Mouse (Mus musculus): Measurements from ENCODE around the gene Kcna7. TPM values are rescaled to one million over a fixed set of nuclear protein-coding genes. Genes with fewer than 3 reads are reported as not detected.

Gene Kcna7
- polyA plus RNA-seq, 1 experiment from 2014 or later: not detected

- Histone ChIP-seq H3K9ac (replicated peaks) (peak overlapping the region; percentile 62), H3K4me2 (replicated peaks) (peak overlapping the region; percentile 88), H3K9me3 (no peaks in the 10 kb centered on the region), H3K27me3 (peaks cover 97% of the 10 kb centered on the region), H3K4me1 (peaks cover 13% of the 10 kb centered on the region), H3K36me3 (no peaks in the 10 kb centered on the region), H3K27ac (replicated peaks) (no peak overlapping the region), H3K4me3 (peak overlapping the region; percentile 58)
- WGBS: under 1% methylated on average over 25 of the region's 27 CpGs
- ATAC-seq (replicated peaks): peak; percentile 9; the same call in 1 of the 2 replicates
These were observed 8.6 kb downstream of the Kcna7 start for GRCm38 (mm10) chr7:45413864-45414739.

DNA sequence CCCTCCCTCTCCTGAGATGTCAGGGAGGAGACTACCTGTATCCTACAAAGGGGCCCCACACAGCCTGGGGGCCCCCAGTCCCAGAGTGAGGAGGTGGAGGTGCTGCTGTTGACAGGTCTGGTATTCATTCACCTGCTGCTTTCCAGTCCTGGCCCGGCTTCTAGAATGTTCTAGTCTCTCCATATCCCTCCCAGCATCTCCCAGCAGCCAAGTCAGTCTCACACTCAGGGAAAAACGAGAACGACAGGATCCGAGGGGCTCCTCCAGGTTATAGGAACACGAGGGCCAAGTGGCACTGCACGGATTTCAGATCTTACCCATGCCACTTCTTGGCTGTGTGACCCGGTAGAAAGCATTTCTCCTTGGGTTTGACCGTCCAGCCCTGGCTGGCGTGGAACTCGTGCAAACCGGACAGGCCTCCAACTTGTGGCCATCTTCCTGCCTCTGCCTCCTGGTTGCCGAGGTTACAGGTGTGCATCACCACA, 9.3 kb downstream of the Kcna7 start:
- peaks cover 94% of the 10 kb centered on the region for H3K27me3 ChIP-seq
- peaks cover 13% of the 10 kb centered on the region for H3K4me1 ChIP-seq
- H3K36me3 ChIP-seq: no peaks in the 10 kb centered on the region
- no peak overlapping the region for H3K4me3 ChIP-seq
- no peak overlapping the region for H3K9ac ChIP-seq (replicated peaks)
- no peaks in the 10 kb centered on the region for H3K9me3 ChIP-seq
- H3K27ac ChIP-seq (replicated peaks): no peak overlapping the region
- 36% methylated on average over 12 of the region's 12 CpGs for WGBS
- no peak for ATAC-seq (replicated peaks)
- no peak overlapping the region for H3K4me2 ChIP-seq (replicated peaks)

DNA sequence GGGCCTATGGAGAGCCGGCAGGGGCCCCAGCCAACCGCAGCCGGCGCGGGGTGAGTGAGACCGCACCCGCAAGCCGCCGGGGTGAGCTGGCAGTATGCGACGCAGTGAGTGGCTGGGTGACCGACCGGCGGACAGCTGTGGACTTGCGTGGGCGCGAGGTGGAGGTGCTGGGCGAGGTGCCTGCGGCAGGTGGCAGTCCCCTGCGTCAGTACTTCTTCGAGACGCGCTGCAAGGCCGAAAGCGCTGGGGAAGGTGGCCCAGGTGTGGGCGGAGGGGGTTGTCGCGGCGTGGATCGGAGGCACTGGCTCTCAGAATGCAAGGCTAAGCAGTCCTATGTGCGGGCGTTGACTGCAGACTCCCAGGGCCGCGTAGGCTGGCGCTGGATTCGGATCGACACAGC, 10.2 kb downstream of the Kcna7 start:
- no peaks in the 10 kb centered on the region for H3K36me3 ChIP-seq
- WGBS: 7% methylated on average over 37 of the region's 37 CpGs
- no peak overlapping the region for H3K4me3 ChIP-seq
- H3K9ac ChIP-seq (replicated peaks): no peak overlapping the region
- peaks cover 13% of the 10 kb centered on the region for H3K4me1 ChIP-seq
- ATAC-seq (replicated peaks): no peak
- no peak overlapping the region for H3K27ac ChIP-seq (replicated peaks)
- peaks cover 93% of the 10 kb centered on the region for H3K27me3 ChIP-seq
- H3K9me3 ChIP-seq: no peaks in the 10 kb centered on the region
- H3K4me2 ChIP-seq (replicated peaks): no peak overlapping the region

- no peak for ATAC-seq (replicated peaks)
- Histone ChIP-seq H3K27ac (replicated peaks) (no peak overlapping the region), H3K4me3 (no peak overlapping the region), H3K9me3 (no peaks in the 10 kb centered on the region), H3K4me2 (replicated peaks) (no peak overlapping the region), H3K36me3 (peaks cover 23% of the 10 kb centered on the region), H3K4me1 (peaks cover 13% of the 10 kb centered on the region), H3K9ac (replicated peaks) (no peak overlapping the region), H3K27me3 (peaks cover 75% of the 10 kb centered on the region)
- WGBS: 10% methylated on average over 13 of the region's 13 CpGs
These were observed 12.6 kb downstream of the Kcna7 start for GRCm38 (mm10) chr7:45417962-45418492.

DNA sequence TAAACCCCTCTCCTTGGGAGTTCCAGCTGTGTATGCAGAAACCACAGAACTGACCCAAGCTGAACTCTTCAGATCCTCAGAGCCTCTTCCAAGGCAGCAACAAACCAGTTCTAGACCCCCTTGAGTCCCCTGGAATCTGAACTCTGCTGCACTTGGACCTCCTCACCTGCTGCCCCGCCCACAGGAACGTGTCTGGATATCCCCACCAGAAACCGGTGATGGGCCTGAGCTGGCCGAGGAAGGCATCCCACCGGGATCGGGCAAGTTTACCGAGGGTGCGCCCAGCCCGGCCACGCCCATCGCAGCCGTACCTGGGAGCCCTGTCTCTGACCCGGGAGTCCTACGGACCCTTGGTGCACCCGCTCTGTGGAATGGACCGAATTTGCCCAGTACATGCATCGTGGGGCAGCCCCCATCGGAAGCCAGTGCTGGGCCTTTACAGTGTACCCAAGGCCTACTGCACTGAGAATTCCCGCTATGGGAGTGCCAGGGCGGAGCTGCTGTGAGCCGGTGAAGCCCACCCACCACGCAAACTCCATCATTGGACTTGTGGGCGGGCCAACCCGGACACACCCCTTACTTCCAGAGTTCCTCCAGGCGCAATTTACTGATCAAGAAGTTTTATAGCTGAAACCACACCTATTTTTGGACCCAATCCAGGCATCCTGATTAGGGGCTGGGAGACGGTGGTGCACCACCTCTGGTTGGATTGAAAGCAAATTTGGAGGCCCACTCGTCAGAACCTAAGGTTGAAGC, 14.6 kb downstream of the Kcna7 start:
- H3K27me3 ChIP-seq: peaks cover 55% of the 10 kb centered on the region
- peaks cover 43% of the 10 kb centered on the region for H3K36me3 ChIP-seq

DNA sequence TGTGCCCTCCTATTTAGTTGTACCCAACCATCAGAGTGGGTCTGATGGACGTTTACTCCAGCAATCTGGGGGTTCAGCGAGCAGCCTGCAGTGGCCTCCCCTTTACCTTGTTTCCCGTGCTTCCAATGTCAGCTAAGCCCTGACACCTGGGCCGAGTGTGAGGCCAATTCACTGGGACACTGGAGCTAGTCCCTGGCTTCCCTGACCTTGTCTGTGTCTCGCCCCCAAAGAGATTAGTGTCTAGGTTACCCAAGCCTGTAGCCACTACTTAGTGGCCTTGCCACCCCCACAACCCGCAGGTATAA, 15.1 kb downstream of the Kcna7 start, which contains the start of gene Lhb:
Gene Lhb (plus strand): TSS at position 206 of the 305 bp plus-strand sequence.
- no peaks in the 10 kb centered on the region for H3K4me1 ChIP-seq
- peaks cover 47% of the 10 kb centered on the region for H3K36me3 ChIP-seq
- no peaks in the 10 kb centered on the region for H3K9me3 ChIP-seq
- no peak within 1 kb of the TSS for H3K4me2 ChIP-seq (replicated peaks)
- no peak within 1 kb of the TSS for H3K9ac ChIP-seq (replicated peaks)
- ATAC-seq (replicated peaks): no peak
- no peak within 1 kb of the TSS for H3K27ac ChIP-seq (replicated peaks)
- H3K27me3 ChIP-seq: peaks cover 49% of the 10 kb centered on the region
- H3K4me3 ChIP-seq: no peak within 1 kb of the TSS
- 63% methylated on average over 6 of the region's 6 CpGs for WGBS

More for the DNA sequence above, 14.6 kb downstream of the Kcna7 start:
- Histone ChIP-seq H3K4me1 (no peaks in the 10 kb centered on the region), H3K9ac (replicated peaks) (no peak overlapping the region), H3K4me2 (replicated peaks) (no peak overlapping the region), H3K27ac (replicated peaks) (no peak overlapping the region), H3K4me3 (no peak overlapping the region), H3K9me3 (no peaks in the 10 kb centered on the region)
- ATAC-seq (replicated peaks): no peak
- WGBS: 16% methylated on average over 27 of the region's 27 CpGs

DNA sequence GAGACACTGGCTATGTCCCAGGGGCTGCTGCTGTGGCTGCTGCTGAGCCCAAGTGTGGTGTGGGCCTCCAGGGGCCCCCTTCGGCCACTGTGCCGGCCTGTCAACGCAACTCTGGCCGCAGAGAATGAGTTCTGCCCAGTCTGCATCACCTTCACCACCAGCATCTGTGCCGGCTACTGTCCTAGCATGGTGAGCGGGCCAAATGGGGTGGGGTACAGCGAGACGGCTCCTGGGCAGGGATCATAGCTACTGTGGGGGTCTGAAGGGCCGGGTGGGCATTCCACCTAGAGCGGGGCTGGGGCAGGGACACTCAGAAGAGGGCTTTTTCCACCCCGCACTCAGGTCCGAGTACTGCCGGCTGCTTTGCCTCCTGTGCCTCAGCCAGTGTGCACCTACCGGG, 15.7 kb downstream of the Kcna7 start:
- peaks cover 43% of the 10 kb centered on the region for H3K27me3 ChIP-seq
- no peak overlapping the region for H3K4me3 ChIP-seq
- H3K4me1 ChIP-seq: no peaks in the 10 kb centered on the region
- no peak for ATAC-seq (replicated peaks)
- H3K4me2 ChIP-seq (replicated peaks): no peak overlapping the region
- H3K27ac ChIP-seq (replicated peaks): no peak overlapping the region
- H3K9me3 ChIP-seq: no peaks in the 10 kb centered on the region
- H3K9ac ChIP-seq (replicated peaks): no peak overlapping the region
- H3K36me3 ChIP-seq: peaks cover 47% of the 10 kb centered on the region
- 89% methylated on average over 14 of the region's 14 CpGs for WGBS

- H3K36me3 ChIP-seq: peaks cover 67% of the 10 kb centered on the region
- H3K9me3 ChIP-seq: no peaks in the 10 kb centered on the region
- 95% methylated on average over 8 of the region's 8 CpGs for WGBS
- no peak for ATAC-seq (replicated peaks)
- no peak overlapping the region for H3K9ac ChIP-seq (replicated peaks)
- no peaks in the 10 kb centered on the region for H3K4me1 ChIP-seq
- no peak overlapping the region for H3K27ac ChIP-seq (replicated peaks)
- H3K27me3 ChIP-seq: no peaks in the 10 kb centered on the region
- no peak overlapping the region for H3K4me3 ChIP-seq
- no peak overlapping the region for H3K4me2 ChIP-seq (replicated peaks)
These were observed 21.1 kb downstream of the Kcna7 start for GRCm38 (mm10) chr7:45426556-45426955.

DNA sequence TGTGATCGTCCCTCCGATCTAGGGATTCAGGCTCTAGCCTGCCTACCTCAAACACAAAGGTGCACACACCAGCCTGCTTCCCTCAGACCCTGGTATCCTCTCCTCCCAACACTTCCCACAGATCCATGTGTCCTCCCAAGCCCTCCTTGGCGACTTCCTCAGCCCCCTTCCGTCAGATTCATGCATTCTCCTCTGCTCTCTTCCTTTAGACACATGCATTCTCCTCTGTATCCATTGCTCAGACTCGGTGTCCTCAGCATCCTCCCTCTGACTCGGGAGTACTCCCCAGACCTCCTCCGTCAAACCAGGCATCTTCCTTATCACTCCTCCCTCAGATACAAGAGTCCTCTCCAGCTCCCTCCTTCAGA, 28.4 kb downstream of the Kcna7 start:
- no peaks in the 10 kb centered on the region for H3K9me3 ChIP-seq
- peak overlapping the region; percentile 90 for H3K27ac ChIP-seq (replicated peaks)
- peak overlapping the region; percentile 60 for H3K4me3 ChIP-seq
- ATAC-seq (replicated peaks): 0 out of 2 replicates have a peak, but pooled peaks have one; percentile 4
- peak overlapping the region; percentile 71 for H3K9ac ChIP-seq (replicated peaks)
- H3K4me2 ChIP-seq (replicated peaks): peak overlapping the region; percentile 88
- H3K27me3 ChIP-seq: no peaks in the 10 kb centered on the region
- H3K4me1 ChIP-seq: peaks cover 39% of the 10 kb centered on the region
- peaks cover 15% of the 10 kb centered on the region for H3K36me3 ChIP-seq
- WGBS: 3% methylated on average over 7 of the region's 7 CpGs

GRCm38 (mm10) chr7:45434203-45435015, 29.0 kb downstream of the Kcna7 start, which contains the start of gene Gys1:
Gene Gys1 (plus strand): TSS chr7:45434844.
- H3K9ac ChIP-seq (replicated peaks): peak within 1 kb of the TSS; percentile 74
- no peaks in the 10 kb centered on the region for H3K9me3 ChIP-seq
- peaks cover 9% of the 10 kb centered on the region; the same call in 1 of the 2 replicates for H3K36me3 ChIP-seq
- peak within 1 kb of the TSS; percentile 88 for H3K4me2 ChIP-seq (replicated peaks)
- peak within 1 kb of the TSS; percentile 60 for H3K4me3 ChIP-seq
- H3K27ac ChIP-seq (replicated peaks): peak within 1 kb of the TSS; percentile 90
- H3K27me3 ChIP-seq: no peaks in the 10 kb centered on the region
- peak; percentile 97 for ATAC-seq (replicated peaks)
- WGBS: under 1% methylated on average over 45 of the region's 45 CpGs
- peaks cover 39% of the 10 kb centered on the region for H3K4me1 ChIP-seq

DNA sequence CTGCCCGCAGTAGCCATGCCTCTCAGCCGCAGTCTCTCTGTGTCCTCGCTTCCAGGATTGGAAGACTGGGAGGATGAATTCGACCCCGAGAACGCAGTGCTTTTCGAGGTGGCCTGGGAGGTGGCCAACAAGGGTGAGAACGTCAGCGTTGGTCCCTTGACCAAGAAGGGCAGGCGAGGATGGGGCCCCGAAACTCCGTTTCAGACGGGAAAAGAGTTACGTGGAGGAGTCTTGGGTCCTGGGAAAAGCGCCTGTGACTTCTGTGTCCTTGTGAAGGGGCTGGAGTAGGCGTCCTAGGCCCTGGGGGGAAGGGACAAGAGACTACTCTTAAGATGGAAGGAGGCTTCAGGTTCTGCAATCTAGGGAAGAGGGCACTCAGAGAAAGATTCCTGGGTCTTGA, 29.6 kb downstream of the Kcna7 start:
- ATAC-seq (replicated peaks): peak; percentile 26; the same call in 1 of the 2 replicates
- WGBS: 2% methylated on average over 16 of the region's 16 CpGs
- Histone ChIP-seq H3K9ac (replicated peaks) (peak overlapping the region; percentile 74), H3K27ac (replicated peaks) (peak overlapping the region; percentile 65), H3K4me3 (peak overlapping the region; percentile 60), H3K4me1 (peaks cover 39% of the 10 kb centered on the region), H3K27me3 (no peaks in the 10 kb centered on the region), H3K36me3 (peaks cover 7% of the 10 kb centered on the region; the same call in 1 of the 2 replicates), H3K9me3 (no peaks in the 10 kb centered on the region), H3K4me2 (replicated peaks) (peak overlapping the region; percentile 76)
